Mouse (Mus musculus): Measurements from ENCODE around the gene Tex22.
A peak's percentile ranks its signal among the peaks of the same experiment; 100 is the strongest.

The Tex22 gene

DNA sequence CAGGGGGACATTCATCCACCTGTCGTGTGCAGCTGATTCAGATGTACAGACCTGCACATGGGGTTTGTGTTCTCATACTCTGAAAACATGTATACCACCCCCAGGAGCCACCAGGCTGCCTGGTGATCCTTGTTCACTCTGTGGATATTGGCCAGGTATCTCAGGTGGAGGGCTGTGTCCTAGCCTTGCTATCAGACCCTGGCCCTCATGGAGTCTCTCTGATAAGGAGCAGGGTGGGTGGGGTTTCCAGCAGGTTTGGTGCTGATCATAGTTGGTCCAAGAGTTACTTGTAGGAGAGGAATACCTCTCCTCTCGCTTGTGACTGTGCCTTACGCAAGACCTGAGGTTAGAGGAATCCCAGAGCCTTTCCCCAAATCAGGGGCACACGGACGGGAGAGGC lies 14.1 kb upstream of the Tex22 start:
- DNase-seq = no peak

- DNase-seq = no peak
These were observed 12.7 kb upstream of the Tex22 start for GRCm38 (mm10) chr12:113061606-113062005.

DNA sequence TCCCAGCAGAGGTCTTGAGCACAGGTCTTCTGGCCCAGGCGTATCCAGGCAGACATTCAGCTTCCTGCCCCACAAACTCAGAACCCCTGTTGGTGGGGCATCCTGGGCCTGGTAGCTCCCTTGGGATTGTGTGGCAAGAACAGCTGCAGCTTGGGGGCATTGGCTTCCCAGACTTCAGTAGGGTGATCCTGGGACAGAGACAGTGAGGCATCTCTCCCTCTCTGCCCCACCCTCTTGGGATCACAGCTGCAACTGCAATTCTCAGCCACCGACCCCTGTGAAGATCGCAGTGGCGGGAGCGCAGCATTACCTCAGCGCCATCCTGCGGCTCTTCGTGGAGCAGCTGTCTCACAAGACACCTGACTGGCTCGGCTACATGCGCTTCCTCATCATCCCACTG lies 12.1 kb upstream of the Tex22 start:
- DNase-seq = no peak

- no peak for DNase-seq
These were observed 10.6 kb upstream of the Tex22 start for GRCm38 (mm10) chr12:113063700-113064099.

DNA sequence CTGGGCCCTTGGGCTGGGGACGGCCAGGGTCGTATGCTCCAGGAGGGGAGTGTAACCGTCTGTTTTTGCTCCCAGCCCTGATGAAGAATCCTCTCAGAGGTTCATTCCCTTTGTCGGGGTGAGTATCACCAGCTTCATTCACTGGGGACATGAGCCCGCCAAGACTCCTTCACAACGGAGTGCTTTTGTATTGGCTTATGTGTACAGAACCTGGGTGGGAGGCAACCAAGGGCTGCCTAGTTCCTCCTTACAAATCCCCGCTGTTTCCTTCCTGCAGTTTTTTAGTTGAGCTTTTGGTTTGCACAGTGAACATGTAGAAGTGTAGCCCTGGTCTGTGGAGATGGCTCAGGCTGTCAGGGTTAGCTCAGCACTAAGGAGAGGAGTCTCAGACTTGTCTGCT lies 6.3 kb upstream of the Tex22 start:
- no peak for DNase-seq

DNA sequence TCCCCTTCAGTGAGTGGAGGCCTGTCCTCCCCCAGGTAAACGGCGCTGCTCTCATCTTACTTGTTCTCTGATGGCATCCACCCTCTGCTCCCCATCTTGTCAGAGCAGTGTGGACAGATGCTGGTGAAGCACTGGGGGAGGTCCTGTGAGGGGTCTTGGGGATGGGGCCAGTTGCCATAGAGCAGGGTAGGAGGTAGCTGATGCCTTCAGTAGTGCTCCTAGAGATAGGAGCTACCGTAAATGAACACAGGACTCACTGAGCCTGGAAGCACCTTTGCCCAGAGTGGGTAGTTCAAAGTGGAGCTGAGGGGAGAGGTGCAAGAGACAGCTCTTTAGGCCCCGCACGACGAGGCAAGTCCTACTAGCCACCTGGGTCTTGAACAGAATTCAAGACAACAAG lies 4.9 kb upstream of the Tex22 start:
- no peak for DNase-seq

- DNase-seq = no peak
These were observed 3.0 kb upstream of the Tex22 start for GRCm38 (mm10) chr12:113071321-113071720.

DNA sequence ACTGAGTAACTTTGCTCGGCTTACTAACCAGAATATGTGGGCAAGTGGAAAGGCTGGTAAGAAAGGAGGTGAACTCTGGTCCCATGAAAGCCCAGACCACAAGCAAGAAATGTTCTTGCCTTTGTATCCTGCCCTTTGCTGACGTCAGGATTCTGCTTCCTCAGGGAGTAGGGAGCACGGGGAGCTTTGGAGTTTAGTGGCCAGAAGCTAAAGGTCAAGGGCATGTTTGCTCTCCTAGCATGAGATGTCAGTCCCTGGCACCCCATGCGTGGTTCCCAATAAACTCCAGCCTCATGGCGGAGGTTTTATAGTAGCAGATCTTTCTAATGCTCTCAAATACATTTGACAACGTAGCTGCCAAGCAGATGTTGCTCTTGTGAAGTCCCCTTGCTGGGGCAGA lies 2.5 kb upstream of the Tex22 start:
- no peak for DNase-seq

GRCm38 (mm10) chr12:113073420-113074328 lies 628 bp upstream of the Tex22 start:
- DNase-seq = peak; percentile 41

- peak; percentile 93 for DNase-seq
These were observed 757 bp downstream of the Tex22 start for GRCm38 (mm10) chr12:113075063-113075454.

GRCm38 (mm10) chr12:113075486-113075885 lies 1.2 kb downstream of the Tex22 start:
- DNase-seq = no peak

DNA sequence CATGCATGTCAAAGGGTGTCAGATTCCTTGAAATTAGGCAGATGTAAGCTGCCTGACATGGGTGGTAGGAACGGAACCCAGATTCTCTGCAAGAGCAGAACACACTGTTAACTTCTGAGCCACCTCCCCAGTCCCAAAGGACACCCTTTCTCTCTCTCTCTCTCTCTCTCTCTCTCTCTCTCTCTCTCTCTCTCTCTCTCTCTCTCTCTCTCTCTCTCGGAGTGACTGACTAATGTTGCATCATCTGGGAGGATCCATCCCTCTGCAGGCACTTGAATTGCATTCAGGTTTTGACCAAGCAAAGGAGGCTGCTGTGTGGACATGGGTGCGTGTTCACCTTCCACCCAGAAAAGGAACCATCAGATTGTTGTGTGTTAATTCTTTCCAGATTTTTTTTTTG lies 13.0 kb downstream of the Tex22 start:
- no peak for DNase-seq

GRCm38 (mm10) chr12:113088026-113088425 lies 13.7 kb downstream of the Tex22 start:
- DNase-seq = no peak

DNA sequence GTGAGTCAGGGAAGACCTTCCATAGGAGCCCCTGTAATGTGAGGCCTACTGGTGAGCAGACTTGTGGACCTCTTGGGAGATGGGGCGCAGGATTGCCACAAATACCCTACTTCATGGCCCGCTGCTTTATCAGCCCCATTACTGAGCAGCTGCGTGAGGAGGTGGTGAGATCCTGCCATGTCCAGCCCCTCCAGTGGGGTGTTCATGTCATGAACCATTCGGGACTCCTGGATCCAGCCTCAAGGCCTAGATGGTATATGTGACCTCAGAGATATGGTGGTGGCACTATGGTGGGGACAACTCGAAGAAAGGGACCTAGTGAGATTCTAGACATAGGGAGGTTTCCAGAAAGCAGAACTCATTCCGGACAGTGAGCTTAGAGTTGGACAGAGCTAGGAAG lies 14.8 kb downstream of the Tex22 start:
- DNase-seq = no peak

DNA sequence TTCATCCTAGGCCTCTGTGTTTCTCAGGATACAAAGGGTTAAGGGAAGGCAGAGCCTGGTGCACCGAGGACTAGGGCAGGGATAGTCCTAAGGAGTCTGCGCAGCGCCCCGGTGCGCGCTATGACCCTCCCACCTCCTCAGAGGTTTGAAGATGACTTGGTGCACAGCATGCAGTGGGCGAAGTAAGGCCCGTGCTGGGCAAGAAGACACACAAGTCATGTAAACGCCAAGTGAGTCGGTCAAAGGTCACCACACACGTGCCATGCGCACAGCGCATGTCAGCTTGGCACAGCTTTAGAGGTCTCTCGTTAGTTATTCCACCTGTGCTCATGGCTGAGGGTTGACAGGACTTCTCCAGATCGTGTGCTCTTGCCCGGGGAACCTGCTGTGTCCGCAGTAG lies 15.8 kb downstream of the Tex22 start:
- no peak for DNase-seq

DNA sequence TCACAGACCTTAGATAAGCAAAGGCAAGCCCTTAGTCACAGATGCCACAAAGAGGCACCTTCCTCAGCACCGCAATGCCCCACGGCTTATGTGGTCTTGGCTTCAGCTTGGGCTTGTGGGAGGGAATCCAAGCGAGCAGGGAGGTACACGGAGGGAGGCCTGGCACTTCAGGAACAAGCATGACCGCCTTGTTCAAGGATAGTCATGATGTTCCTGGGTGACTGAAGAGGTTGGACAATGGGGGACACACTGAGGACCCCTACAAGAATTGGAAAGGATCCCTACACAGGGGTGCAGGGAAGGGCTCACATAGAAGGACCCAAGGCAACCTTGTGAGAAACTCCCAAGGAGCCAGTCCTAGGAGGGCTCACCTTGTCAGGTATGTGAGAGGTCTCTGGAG lies 22.7 kb downstream of the Tex22 start:
- DNase-seq = no peak

DNA sequence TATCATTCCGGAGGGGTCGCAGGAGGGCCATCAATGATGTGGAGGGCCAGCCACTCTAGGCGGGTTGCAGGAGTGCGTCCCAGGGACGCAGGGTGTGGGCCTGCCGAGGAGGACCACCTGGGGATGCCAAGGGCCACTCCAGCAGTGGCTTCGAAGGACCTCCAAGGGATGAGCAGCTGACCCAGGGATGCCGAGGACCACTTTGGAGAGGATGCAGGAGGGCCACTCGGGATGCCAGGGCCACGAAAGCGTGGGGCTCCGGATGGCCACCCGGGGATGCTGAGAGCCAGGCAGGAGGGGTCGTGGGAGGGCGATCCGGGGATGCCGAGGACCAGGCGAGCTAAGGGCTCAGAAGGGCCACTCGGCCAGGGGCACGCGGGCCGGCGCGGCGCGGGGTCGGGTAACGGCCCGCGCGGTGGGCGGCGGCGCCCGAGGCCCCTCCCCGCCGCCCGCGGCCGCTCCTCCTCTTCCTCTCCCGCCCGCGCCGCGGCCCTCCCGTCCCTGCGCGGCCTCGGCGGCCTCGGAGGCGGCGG lies 23.5 kb downstream of the Tex22 start, which contains the start of gene Mta1:
TSS of gene Mta1 (plus strand) at position 530 of the 533 bp plus-strand sequence.
- DNase-seq = peak; percentile 72

- peak; percentile 46 for DNase-seq
These were observed 24.3 kb downstream of the Tex22 start for GRCm38 (mm10) chr12:113098530-113099151.

- no peak for DNase-seq
These were observed 25.4 kb downstream of the Tex22 start for GRCm38 (mm10) chr12:113099470-113100237.

- no peak for DNase-seq
These were observed 26.3 kb downstream of the Tex22 start for GRCm38 (mm10) chr12:113100448-113101076.

DNA sequence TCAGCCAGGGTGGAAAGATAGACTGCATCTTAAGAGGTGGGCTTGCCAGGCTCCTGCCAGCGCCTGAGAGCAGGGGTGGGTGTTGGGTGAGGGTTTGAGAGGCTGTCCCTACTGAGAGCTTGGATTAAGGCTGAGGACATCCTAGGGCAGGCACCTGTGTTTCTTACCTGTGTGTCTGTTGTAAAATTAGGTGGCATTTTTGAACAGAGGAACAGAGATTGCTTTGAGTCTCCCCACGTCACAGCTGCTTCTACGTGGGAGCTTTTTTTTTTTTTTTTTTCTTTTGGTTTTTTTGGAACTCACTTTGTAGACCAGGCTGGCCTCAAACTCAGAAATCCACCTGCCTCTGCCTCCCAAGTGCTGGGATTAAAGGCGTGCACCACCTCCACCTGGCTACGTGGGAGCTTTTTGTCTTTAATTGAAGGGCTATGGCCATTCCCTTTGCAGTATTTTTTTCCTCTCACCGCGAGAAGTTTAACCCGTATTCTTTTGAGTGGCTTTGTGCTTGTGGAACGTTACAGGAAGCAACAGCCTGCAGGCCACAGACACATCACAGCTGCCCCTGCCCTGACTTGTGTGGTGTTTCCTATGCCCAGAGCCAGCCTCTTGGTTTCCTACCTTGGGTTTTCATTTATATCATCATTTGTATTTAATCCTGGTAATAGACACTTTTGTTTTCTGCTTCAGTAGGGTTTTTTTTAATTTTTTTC lies 27.1 kb downstream of the Tex22 start:
- no peak for DNase-seq

- peak; percentile 77 for DNase-seq
These were observed 28.2 kb downstream of the Tex22 start for GRCm38 (mm10) chr12:113102461-113102860.
